Mouse (Mus musculus) megakaryocyte, adult 5-6 weeks (primary cell): ENCODE measurements around the gene Hnrnpc. TPM values are rescaled to one million over a fixed set of nuclear protein-coding genes. Genes with fewer than 3 reads are reported as not detected.

Experiments used
- ATAC-seq: 2 replicates; pipeline ENCODE4 v1.8.0; 2016; ENCODE audit warnings: mild to moderate bottlenecking, inconsistent platforms; ENCODE audit not compliant: poor library complexity, severe bottlenecking
- total RNA-seq, 2 experiments: library from RNA; stranded (forward) in 1 of 2; stranded (reverse) in 1 of 2; fragments of 153-499, 151-499 nt in 1 of 2; fragments of 221-1000, 200-1000 nt in 1 of 2; gene quantifications; 2 replicates each; pipeline versions ENCODE4 v1.2.3 to v1.2.4; 2015 to 2017

Gene Hnrnpc
- total RNA-seq (2015) (221 and 239 TPM in 2 replicates), total RNA-seq (2017) (322 and 343 TPM in 2 replicates)

DNA sequence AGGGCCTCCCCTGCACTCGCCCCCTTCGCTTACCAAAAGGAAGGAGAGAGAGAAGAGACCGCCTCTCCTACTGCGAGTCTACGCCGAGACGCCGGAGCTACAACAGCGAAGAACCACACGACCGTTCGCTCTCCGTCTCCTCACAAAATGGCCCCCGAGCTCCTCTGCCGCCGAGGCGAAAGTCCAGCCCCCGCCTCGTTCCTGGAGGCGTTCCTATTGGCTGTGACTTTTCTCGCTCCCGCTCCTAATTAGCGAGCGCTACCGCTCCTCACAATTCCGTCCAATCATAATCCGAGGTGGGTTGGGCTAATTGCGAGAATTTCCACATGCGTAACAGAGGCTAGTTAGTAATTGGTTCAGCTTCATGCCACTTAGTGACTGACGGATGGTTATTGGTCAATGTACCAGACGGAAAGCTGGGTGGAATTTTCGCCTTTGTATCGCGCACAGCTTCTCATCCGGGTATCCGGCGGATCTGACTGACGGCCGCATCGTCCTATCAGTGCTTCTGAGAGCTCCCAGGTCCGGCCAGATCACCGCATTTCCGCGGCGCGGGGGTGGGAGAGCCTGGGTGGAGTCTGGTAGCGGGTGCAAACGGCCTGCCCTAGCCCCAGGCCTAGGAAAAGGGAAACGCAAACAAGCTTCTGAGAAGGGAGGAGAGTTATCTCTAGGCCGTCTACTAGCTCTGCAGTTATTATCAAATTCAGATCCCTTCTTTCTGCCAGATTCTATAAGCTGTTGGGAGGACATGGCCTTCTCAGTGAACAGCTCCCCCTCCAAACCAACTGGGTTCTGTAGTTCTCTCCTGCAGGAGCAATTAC, at the start of gene Hnrnpc:
Gene Hnrnpc (minus strand): TSS at position 173 of the 821 bp plus-strand sequence.
- ATAC-seq: peak; percentile 88

DNA sequence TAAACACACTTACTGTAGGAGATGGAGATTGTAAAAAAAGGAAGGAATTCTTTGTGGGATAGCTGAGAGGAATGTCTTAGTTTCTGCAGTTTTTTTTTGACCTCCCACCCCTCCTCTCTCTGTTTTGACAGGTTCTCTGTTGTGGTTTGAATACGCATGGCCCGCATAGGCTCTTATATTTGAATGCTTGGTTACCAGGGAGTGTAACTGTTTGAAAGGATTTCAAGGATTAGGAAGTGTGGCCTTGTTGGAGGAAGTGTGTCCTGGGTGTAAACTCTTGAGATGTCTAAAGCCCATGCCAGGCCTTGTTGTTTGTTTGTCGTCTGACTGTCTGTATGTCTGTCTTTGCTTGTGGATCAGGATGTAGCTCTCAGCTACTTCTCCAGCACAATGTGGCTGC, 48.8 kb upstream of the Hnrnpc start:
- no peak for ATAC-seq

DNA sequence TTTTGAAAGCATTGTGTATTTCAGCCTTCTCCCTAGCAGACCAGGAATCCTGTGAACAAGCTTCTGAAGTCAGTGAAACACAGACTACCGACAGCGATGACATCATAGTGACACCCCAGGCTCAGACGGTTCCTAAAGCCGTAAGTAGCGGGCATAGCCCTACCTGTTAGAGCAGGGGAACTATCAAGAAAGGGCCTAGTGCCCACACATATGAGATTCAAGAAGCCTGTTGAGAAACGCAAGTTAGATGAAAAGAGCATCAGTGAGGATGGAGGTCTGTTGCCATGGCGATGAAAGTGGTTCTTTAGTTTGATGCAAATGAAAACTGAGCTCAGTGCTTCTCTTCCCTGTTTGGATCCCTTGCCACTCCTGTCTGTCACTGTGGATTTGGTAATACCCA, 48.4 kb upstream of the Hnrnpc start:
- no peak for ATAC-seq

DNA sequence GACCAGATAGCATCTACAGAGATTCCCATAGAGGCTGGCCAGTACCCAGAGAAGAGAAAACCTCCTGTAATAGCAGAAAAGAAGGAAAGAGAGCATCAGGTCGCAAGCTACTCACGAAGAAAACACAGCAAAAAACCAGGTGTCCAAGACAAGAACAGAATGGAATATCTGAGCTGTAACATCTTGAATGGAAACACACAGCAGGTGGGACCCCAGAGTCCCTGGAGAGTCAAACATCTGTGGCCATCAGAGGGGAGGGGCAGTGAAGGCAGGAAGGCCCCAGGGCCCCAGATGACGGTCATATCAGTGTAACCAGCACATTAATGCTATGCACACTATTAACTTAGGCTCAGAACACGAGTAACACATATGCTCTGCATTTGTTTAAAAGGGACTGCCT, 46.1 kb upstream of the Hnrnpc start:
- no peak for ATAC-seq

DNA sequence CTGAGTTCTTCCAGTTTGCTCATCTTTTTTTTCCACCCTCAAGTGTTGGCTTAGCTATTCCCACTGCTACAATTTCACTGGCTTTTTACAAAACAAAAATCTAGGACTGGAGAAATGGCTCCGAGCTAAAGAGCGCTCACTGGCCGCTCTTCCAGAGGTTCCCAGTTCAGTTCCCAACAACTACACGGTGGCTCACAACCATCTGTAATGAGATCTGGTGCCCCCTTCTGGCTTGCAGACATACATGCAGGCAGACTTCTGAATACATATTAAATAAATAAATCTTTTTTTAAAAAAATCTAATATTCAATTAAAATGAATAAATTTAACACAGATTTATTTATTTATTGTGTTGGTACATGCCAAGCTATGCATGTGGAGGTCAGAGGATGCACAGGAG, 42.7 kb upstream of the Hnrnpc start:
- ATAC-seq: no peak

DNA sequence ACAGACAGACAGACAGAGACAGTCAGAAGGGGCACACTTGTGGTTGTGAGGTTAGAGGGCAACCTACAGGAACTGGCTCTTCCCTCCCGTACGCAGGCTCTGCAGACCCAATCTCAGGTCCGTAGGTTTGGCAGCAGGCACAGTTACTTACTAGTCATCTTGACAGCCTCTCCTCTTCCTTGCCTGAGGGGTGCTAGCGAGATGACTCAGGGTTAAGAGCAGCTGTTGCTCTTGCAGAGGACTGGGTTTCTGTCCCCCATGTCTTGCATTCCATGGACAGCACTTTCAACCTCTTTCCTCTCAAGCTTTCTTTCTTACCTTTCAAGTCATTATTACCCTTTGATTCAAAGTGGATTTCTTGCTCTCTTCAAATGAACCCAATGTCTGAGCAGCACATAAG, 40.3 kb upstream of the Hnrnpc start:
- ATAC-seq: no peak

DNA sequence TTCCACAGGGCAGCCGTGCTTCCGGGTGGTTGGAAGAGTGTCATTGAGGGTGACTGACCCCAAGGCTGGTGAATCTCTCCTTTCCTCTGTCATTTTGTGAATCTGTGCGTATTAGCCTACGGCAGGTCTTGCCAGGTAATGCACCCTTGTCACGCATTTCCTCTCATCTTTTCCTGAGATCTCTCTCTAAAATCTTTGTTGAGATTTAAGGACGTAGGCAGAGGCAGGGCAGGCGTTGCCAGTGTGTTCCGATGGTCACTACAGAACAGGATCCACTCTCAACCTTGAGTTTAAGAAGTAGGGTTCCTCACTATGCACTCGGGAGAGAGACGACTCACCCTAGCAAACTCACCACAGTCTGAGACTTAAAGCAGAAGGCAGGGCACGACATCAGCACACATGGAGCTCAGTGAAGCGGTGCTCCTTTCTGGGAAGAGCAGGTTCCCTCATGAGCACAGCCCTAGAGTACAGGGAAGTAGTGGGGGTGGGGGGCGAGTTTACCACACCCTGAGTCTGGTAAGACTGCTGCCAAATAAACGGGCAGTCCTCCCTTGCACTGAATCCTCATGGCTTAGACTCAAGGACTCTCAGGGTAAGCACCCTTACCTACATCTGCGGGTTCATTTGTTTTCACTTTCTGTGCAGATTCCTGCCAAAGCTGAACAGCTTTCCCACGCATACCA, 37.8 kb upstream of the Hnrnpc start:
- ATAC-seq: peak; percentile 55

DNA sequence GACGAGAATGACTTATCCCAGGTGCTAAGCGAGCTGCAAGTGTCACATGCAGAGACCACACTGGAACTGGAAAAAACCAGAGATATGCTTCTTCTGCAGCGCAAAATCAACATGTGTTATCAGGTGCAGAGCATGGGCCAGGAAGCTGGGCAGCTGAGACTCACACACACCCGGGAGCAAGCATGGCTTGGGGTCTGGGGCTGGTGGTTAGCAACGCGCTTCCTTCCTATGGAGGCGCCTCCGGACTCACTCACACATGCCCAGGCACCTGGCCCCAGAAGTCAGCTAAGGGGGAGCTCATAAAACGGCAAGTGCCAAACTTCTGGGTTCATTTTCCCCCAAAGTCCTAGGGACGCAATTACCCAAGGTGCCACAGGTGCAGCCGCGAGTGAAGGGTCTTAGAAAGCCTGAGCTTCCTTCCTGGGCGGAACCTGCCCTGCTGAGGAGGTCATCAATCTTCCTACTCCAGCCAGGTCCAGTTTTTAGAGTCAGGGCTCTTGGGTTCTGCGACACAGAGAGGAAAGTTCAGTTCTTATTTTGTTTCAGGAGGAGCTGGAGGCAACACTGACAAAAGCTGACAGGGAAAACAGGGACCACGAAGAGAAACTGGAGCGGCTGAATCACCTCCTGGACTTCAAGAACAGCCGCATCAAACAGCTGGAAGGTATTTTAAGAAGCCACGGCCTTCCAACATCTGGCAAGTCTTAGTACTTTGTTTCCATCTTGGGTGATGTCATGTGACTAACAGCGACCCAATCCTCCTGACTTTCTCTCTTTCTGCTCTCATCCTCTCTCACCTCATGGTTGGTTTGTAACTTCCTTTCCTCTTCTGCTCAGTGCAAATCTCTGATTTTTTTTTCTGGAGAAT, 37.0 kb upstream of the Hnrnpc start:
- ATAC-seq: peak; percentile 59

DNA sequence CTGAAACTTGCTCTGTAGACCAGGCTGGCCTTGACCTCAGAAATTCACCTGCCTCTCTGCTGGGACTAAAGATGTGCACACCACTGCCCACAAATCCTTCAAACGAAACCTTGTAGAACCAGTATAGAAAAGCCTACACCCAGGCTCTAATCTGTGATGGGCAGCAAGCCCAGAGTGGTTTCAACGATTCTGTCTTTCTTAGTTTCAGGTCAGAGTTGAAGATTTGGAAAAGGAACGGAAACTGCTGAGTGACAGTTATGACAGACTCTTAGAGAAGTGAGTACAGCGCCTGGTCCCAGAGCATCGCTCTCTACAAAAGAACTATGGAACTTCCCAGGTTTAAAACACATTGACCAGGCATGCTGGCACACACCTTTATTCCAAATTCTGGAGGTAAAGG, 29.8 kb upstream of the Hnrnpc start:
- peak; percentile 92 for ATAC-seq

DNA sequence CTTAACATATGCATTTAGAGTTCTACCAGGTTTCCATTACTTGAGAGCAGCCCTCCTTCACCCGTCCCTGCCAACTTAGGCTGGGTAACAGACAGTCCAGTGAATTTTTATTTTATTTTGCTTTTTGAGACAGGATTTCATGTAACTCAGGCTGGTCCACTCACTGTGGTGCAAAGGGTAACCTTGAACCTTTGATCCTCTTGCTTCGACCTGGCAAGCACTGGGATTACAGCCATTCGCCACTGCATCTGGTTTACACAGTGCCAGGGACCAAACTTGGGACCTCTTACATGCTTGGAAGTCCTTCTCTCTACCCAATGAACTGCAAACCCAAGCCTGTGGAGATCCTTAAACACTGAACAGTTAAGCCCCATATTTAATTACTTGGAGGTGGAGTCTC, 20.8 kb upstream of the Hnrnpc start:
- no peak for ATAC-seq

DNA sequence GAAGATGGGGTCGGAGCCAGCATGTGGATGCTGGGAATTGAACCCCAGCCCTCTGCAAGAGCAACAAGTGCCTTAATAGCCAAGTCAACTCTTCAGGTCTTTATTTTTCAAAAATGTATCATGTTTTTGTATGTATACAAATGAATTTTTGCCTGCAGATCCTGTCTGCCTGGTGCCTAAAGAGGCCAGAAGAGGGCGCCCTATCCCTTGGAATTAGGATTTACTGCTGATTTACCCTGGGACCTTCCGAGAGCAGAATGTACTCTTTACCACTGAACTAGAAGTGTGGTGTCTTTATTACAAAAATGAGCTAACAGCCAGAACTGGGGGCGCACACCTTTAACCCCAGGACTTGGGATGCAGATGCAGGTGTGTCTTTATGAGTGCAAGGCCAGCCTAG, 20.1 kb upstream of the Hnrnpc start:
- ATAC-seq: peak; percentile 62

DNA sequence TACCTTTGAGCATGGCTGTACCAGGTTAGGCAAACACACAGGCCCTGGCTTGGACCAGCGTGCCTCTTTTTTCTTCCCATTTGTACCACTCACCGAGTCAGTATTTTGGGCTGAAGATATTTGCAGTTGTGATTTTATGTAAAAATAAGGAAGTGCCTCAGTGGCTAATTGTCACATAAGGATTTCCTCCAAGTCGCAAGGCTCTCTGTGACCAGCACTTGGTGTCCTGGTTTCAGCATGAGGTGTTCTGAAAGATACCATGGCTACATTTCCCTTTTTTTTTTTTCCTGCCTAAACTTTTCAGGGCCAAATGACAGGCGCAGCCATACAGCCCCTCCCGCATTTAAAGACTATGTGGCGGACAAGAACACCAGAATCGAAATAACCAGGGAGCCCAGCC, 16.3 kb upstream of the Hnrnpc start:
- peak; percentile 59 for ATAC-seq

DNA sequence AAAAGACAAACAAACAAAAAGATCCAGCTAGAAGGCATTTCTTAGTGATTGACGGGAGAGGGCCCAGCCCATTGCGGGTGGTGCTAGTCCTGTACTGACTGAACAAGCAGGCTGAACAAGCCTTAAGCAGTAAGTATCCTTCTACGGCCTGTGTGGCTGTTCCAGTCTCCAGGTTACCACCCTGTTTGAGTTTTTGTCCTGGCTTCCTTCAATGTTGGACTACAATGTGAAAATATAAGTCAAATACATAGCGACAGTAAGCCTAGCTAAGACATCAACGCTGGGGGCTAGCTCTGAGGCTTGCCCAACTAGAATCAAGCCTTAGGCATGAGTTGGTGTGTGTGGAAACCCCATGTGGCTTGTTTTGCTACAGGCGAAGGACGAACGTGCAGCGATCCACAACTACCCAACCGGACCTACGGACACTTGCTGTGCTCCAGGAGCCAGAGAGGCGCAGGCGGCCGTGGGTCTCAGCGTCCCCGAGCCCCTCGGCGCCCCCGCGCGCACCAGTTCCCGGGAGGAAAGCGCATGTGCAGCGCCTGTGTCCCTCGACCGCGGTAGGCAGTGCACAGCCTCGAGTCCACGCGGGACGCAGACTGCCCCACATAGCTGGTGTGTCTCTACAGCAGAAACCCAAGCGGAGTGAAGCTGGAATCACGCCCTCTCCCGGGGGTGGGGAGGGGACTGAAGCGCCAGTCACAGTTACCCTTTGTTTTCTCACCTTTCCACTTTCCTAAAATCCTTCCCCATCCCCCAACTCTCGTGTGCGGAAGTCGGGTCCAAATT, 15.2 kb upstream of the Hnrnpc start:
- peak; percentile 70 for ATAC-seq

DNA sequence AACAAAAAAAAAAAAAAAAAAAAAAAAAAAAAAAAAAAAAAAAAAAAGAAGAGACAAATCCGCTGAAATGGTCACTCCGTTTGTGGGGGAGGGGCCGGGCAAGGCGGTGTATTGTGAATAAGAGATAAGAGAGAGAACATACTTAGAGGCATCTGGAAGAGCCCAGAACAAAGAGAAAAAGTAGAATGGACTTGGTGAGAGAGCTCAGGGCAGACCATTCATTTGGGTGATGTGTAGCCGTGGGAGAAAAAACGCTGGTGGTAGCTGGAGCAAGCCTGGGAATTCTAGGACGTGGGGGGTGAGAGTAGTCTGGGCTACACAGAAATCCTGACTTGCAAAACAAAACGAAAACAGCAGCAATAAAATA, 14.6 kb upstream of the Hnrnpc start:
- no peak for ATAC-seq

DNA sequence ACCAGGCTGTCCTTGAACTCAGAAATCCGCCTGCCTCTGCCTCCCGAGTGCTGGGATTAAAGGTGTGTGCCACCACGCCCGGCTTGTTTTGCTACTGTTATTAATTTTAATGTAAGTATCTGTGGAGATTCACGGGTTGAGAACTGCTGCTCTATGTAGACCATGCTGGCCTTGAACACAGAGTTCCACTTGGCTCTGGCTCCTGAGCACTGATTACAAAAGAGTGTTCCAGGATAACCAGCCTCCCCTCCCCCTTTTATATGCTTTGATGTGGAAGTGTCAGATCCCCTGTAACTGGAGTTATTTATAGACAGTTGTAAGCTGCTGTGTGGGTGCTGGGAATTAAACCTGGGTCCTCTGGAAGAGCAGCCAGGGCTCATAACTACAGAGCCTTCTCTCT, 13.4 kb upstream of the Hnrnpc start:
- no peak for ATAC-seq

DNA sequence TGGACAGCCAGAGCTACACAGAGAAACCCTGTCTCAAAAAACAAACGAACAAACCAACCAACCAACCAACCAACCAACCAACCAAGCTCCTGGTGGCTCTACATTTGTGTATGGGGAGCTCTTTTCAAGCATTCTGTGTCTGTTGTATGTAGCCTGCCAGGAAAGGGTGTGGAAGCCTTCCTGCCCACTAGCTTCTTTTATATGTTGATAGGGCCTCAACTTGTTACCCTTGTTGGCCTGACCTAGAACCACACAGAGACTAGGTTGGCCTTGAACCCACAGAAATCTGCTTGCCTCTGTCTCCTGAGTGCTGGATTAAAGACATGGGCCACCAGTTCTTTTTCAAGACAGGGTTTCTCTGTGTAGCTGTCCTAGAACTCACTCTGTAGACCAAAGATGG, 10.3 kb upstream of the Hnrnpc start:
- no peak for ATAC-seq

DNA sequence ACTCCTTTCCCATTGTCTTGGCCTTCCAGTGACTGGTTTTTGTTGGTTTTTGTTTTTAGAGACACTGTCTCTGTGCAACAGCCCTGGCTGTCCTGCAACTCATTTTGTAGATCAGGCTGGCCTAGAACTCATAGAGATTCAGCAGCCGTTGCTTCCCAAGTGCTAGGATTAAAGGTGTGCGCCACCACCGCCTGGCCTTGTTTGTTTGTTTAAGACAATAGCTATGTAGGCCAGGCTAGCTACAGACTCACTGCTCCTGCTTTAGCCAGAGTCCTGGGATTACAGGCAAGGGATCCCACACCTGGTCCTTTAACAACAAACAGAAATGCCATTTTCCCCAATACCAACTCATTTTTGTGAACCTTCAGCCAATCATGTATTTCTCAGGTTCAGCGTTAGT, 6.5 kb upstream of the Hnrnpc start, which contains the start of gene Rpgrip1:
Gene Rpgrip1 (plus strand): TSS at position 359 of the 400 bp plus-strand sequence.
- ATAC-seq: no peak

DNA sequence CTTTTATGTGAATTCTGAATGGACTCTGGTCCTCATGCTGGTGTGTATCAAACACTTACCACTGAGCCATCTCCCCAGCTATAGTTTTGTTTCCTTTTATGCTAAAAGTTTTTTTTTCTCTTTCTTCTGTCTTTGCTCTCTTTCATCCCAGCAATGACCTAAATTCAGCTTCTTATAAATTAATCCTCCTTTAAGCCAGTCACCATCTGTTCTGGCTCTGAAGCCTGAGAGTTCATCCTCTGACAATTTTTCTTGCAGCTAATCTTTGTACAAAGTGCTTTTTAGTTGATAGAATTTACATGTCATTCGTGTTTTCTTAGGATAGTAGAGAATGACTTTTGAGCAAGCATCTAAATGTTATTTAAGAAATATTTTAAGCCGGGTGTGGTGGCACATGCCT, 4.2 kb upstream of the Hnrnpc start:
- no peak for ATAC-seq

DNA sequence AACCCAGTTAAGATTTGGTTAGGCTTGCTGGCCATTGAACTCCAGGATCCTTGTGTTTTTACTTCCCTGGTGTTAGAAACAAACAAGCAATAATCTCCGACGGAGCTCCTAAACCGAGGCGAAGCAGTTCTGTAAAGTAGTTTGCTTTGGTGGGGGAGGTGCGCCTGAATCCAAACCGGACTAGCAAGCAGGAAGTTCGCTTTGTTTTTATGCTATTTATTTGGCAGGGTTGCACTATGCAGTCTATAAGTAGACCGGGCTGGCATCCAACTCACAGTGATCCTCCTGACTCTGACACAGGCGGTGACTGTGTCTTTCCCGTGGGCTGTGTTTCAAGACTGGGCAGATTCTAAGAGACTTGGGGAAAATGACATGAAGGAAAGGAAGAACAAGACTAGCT, 2.9 kb upstream of the Hnrnpc start:
- no peak for ATAC-seq

DNA sequence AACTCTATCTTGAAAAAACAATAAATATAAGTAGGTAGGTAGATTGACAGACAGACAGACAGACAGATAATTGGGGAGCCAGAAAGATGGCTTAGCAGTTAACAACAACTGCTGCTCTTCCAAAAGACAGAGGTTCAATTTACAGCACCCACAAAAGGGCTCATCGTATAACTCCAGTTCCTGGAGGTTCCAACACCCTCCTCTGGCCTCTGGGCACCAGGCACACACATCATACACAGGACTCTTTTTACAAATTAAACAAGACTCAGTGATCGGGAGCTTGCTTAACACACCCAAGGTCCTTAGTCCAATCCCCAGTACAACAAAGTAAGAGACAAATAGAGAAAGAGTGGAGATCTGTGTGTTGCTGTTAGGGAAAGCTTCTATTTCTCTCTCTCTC, 1.5 kb upstream of the Hnrnpc start:
- ATAC-seq: no peak
